Mouse (Mus musculus) lung, postnatal 0 days (tissue): ENCODE data around the gene Emcn. TPM values are rescaled to one million over a fixed set of nuclear protein-coding genes. Genes with fewer than 3 reads are reported as not detected.

ENCODE experiments used
- ATAC-seq: fragments of 200-750 bp; cut with Nextera tagmentation; 2 replicates; pipeline ENCODE4 v1.8.0; 2017; ENCODE audit warnings: moderate library complexity
- DNase-seq: peaks from one replicate; pipeline ENCODE4 v3.0.0-alpha.2; 2016; ENCODE audit warnings: low spot score
- H3K27ac ChIP-seq: fragments of 300-500 bp; sonication (generic); 2 replicates; pipeline ENCODE4 v1.5.1; 2014; ENCODE audit warnings: antibody characterized with exemption, mild to moderate bottlenecking, low read length, mixed read lengths
- H3K27me3 ChIP-seq: fragments of 300-500 bp; sonication (generic); replicated peaks from 2 replicates; pipeline ENCODE4 v1.6.1; 2014; ENCODE audit warnings: low read length, mixed read lengths; ENCODE audit not compliant: insufficient read depth
- H3K36me3 ChIP-seq: fragments of 300-500 bp; sonication (generic); 2 replicates; pipeline ENCODE4 v1.6.1; 2014; ENCODE audit warnings: low read length, mixed read lengths; ENCODE audit not compliant: insufficient read depth
- H3K4me1 ChIP-seq: fragments of 300-500 bp; sonication (generic); 2 replicates; pipeline ENCODE4 v1.6.1; 2014; ENCODE audit warnings: antibody characterized with exemption, low read depth, low read length, mixed read lengths; ENCODE audit not compliant: insufficient read depth
- H3K4me2 ChIP-seq: fragments of 300-500 bp; sonication (generic); replicated peaks from 2 replicates; pipeline ENCODE4 v1.6.1; 2014; ENCODE audit warnings: low read depth, mild to moderate bottlenecking, low read length, moderate library complexity, mixed read lengths
- H3K4me3 ChIP-seq: fragments of 300-500 bp; sonication (generic); 2 replicates; pipeline ENCODE4 v1.5.1; 2014; ENCODE audit warnings: low read depth, low read length
- H3K9ac ChIP-seq: fragments of 300-500 bp; sonication (generic); replicated peaks from 2 replicates; pipeline ENCODE4 v1.6.1; 2014; ENCODE audit warnings: low read depth, mild to moderate bottlenecking
- H3K9me3 ChIP-seq: fragments of 300-500 bp; sonication (generic); 2 replicates; pipeline ENCODE4 v1.6.1; 2016; ENCODE audit warnings: low read length, mixed read lengths
- CTCF ChIP-seq: IDR thresholded peaks from 2 replicates; pipeline ENCODE4 v1.5.1; 2016; ENCODE audit warnings: antibody characterized with exemption, mild to moderate bottlenecking
- EP300 ChIP-seq: IDR thresholded peaks from 2 replicates; pipeline ENCODE4 v1.6.1; 2016; ENCODE audit warnings: antibody characterized with exemption, mild to moderate bottlenecking, control low read depth
- WGBS: fragments of 180-500 bp; shearing (Covaris S2); extraction: QIAGEN DNeasy Blood & Tissue Kit; methylation state at CpG from one replicate; pipeline ENCODE4 v1.1.7; 2014; 5-methylcytosine and 5-hydroxymethylcytosine counted together
- polyA plus RNA-seq: library from polyadenylated mRNA; unstranded; fragments of >200 nt; fragmentation: Nextera tagmentation; extraction: Ambion mirVana; gene quantifications from 2 replicates; pipeline ENCODE4 v1.2.1, GENCODE M21; 2015

Gene Emcn
- polyA plus RNA-seq, 1 experiment from 2014 or later: 105 TPM

DNA sequence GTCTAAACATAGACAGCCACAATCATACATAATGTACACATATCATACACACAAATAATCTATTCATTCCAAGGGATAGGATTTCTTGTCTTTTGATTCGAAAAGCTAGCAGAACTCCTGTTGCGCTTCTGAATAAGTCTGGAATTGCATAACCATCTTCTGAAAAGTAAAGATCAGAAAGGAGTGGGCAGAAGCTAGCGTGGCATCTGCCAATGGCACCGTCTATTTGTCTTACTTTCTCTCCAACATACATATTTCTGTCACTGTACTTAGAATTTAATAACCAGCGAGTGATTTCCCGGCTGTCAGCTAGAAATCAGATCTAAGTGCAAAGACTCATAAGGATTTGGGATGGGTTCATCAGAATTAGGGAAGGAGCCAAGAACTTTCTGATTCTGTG, 88.6 kb downstream of the Emcn start:
- WGBS: 89% methylated on average over 6 of the region's 6 CpGs

DNA sequence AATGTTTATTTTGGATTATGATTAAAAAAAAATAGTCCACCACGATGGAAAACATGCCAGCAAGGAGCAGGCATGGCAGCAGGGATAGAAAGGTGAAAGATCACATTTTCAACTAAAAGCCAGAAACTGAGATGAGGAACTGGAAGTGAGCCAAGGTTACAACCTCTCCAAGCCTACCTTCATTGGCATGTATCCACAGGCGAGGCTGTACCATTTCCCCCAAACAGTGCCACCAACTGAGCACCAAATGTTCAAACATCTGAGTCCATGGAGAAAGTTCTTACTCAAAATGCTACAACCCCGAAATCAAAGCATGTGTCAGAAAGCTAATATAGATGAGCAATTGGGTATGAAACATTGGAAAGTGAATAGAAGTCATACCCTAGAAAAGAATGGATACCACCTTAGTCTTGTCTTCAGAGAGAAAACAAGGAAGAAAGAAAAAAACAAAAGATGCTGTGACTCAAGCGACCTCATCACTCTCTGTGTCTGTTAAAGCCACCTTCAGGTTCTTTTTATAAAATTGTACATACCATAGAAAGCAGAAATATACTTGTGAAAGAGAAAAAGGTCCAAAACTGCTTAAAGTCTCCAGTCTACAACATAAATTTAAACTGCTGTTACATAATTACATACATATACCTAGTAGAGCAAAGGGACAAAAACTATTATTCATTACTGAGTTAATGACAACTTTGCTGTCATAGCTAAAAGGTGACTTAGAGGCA, 124.2 kb downstream of the Emcn start:
- TF ChIP-seq CTCF (no peak), EP300 (no peak)
- H3K4me2 ChIP-seq: no peak overlapping the region
- H3K27me3 ChIP-seq: no peaks in the 10 kb centered on the region
- no peaks in the 10 kb centered on the region for H3K36me3 ChIP-seq
- no peaks in the 10 kb centered on the region for H3K9me3 ChIP-seq
- 64% methylated on average over 4 of the region's 4 CpGs for WGBS
- no peak for ATAC-seq
- H3K4me3 ChIP-seq: no peak overlapping the region
- no peak for DNase-seq
- H3K9ac ChIP-seq: no peak overlapping the region
- no peak overlapping the region for H3K27ac ChIP-seq
- H3K4me1 ChIP-seq: no peaks in the 10 kb centered on the region

More for the DNA sequence above, 88.6 kb downstream of the Emcn start:
- Histone ChIP-seq H3K27ac (no peak overlapping the region), H3K36me3 (no peaks in the 10 kb centered on the region), H3K4me2 (no peak overlapping the region), H3K27me3 (no peaks in the 10 kb centered on the region), H3K9ac (no peak overlapping the region), H3K9me3 (no peaks in the 10 kb centered on the region), H3K4me3 (no peak overlapping the region), H3K4me1 (no peaks in the 10 kb centered on the region)
- DNase-seq (no peak), ATAC-seq (no peak)
- TF ChIP-seq CTCF: no peak
- no peak for TF ChIP-seq EP300

DNA sequence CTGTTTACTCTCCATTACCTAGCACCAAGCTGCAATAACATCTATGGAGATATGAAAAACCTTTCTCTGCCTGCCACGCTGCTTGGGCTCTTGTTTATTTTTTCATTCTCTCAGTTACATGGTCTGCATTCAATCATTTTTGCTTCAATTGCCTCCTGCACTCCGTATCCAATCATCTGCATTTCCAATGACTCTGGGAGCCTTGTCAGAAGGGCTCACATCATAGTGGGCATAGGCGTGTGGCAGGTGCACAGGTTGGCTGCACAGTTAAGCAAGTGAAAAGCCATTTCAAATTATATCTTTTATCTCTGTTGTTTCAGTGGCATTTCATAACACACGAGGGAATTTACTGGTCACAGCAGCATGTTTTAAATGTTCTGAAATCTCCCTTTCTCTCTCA, 125.1 kb downstream of the Emcn start:
- Histone ChIP-seq H3K27me3 (no peaks in the 10 kb centered on the region), H3K9me3 (no peaks in the 10 kb centered on the region), H3K36me3 (no peaks in the 10 kb centered on the region), H3K4me3 (no peak overlapping the region), H3K4me2 (no peak overlapping the region), H3K4me1 (no peaks in the 10 kb centered on the region), H3K9ac (no peak overlapping the region), H3K27ac (no peak overlapping the region)
- WGBS: 48% methylated on average over 4 of the region's 4 CpGs
- TF ChIP-seq CTCF: no peak
- no peak for TF ChIP-seq EP300
- DNase-seq: no peak
- ATAC-seq: no peak

DNA sequence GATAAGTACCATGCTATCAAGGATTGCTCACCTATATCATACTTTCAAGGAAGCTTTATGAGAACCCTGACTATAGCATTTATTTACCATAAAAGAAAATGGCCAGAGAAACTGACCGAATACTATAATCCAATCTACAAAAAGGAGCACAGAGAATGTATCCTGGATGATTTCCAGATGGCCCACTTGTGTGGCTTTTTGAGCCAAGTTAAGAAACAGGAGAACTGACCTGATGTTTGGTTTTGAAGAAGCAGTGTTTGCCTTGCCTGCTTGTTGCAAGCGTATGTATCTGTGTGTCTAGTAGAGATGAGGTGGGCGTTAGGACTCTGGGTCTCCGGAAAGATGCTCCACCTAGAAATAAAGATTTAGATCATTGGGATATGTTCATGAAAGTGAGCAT, 125.9 kb downstream of the Emcn start:
- Histone ChIP-seq H3K27me3 (no peaks in the 10 kb centered on the region), H3K36me3 (no peaks in the 10 kb centered on the region), H3K4me3 (no peak overlapping the region), H3K9ac (no peak overlapping the region), H3K4me2 (no peak overlapping the region), H3K4me1 (no peaks in the 10 kb centered on the region), H3K9me3 (no peaks in the 10 kb centered on the region), H3K27ac (no peak overlapping the region)
- 80% methylated on average over 4 of the region's 4 CpGs for WGBS
- DNase-seq (no peak), ATAC-seq (no peak)
- TF ChIP-seq EP300 (no peak), CTCF (no peak)

DNA sequence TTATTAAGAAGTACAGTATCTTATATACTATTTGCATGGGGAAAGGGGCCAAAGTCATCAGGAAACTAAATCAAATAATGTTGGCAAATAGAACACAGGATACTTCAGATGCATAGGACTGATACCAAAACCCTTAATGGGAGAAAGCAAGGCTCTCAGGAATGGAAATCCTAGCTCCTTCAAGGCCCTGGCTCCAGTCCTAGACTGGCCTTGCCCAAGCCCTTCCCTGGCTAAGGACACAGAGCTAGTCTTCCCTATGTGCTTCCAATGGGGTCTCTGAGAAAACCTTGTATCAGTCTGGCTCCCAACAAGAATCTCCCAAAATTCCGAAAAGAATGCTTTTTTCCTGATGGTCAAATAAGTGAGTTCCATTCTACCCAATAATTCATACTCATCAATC, 126.5 kb downstream of the Emcn start:
- H3K9me3 ChIP-seq: no peaks in the 10 kb centered on the region
- TF ChIP-seq EP300: no peak
- TF ChIP-seq CTCF: no peak
- ATAC-seq (no peak), DNase-seq (no peak)
- no peak overlapping the region for H3K9ac ChIP-seq
- no peak overlapping the region for H3K4me3 ChIP-seq
- H3K36me3 ChIP-seq: no peaks in the 10 kb centered on the region
- H3K27ac ChIP-seq: no peak overlapping the region
- no peaks in the 10 kb centered on the region for H3K27me3 ChIP-seq
- no peak overlapping the region for H3K4me2 ChIP-seq
- no peaks in the 10 kb centered on the region for H3K4me1 ChIP-seq
- 91% methylated on average over 1 of the region's 1 CpGs for WGBS

DNA sequence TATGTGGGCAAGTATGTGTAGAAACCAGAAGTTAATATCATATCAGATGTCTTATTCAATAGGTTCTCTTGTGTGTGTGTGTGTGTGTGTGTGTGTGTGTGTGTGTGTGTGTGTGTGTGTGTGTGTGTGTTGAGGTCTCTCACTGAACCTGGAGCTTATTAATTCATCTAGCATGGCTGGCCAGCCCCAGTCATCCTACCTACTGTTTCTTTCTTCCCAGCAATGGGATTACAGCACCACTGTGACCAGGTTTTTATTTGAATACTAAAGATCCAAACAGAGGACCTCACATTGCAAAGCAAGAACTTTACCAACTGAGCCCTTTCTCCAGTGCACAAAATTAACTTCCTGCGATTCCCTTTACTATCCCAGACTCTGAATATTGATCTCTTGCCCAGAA, 131.3 kb downstream of the Emcn start:
- Histone ChIP-seq H3K27ac (no peak overlapping the region), H3K36me3 (no peaks in the 10 kb centered on the region), H3K4me3 (no peak overlapping the region), H3K27me3 (no peaks in the 10 kb centered on the region), H3K4me1 (no peaks in the 10 kb centered on the region), H3K4me2 (no peak overlapping the region), H3K9ac (no peak overlapping the region), H3K9me3 (no peaks in the 10 kb centered on the region)
- WGBS: 92% methylated on average over 1 of the region's 1 CpGs
- ATAC-seq (no peak), DNase-seq (peak; percentile 3)
- TF ChIP-seq EP300 (no peak), CTCF (no peak)
